Mouse (Mus musculus): Measurements from ENCODE around the gene Adamts16. TPM values are rescaled to one million over a fixed set of nuclear protein-coding genes. Genes with fewer than 3 reads are reported as not detected.

Adamts16 gene
- polyA plus RNA-seq, 1 experiment from 2014 or later: 15.2 TPM

DNA sequence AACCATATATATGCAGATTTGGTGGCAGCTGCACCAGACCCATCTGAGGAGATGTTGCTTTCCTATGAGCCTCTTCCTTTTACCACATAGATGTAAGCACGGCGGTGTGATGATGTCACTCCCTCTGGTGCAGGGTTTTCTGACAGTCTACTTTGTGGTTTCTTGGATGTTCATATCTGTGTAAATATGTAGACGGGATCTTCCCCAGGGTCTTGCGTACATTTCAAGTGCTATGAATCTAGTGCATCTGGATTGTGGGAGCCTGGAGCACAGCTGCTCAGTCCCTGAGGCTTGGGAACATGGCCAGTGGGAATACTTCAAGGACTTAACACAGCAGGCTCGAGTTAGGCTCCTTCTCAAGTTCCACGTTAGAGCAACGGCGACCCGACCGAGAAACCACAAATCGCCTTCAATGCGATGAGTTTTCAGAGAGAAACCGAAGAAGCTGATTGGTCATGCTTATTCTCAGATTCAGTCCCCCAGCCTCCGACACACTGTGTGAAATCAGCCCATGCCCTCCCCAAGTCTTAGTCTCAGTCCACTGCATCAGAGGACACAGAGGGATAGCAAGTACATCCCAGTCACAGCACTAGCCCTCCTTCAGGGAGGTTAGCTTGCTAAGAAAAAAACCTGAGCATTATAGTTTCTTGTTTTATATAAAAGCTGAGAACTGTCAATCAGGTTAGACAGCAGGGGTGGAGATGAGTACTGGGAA, 95.2 kb downstream of the Adamts16 start:
- Histone ChIP-seq H3K9me3 (replicated peaks) (no peaks in the 10 kb centered on the region), H3K9ac (no peak overlapping the region), H3K4me3 (replicated peaks) (no peak overlapping the region), H3K4me1 (no peaks in the 10 kb centered on the region), H3K36me3 (0 out of 2 replicates have a peak, but pooled peaks cover 4% of the 10 kb centered on the region), H3K27ac (no peak overlapping the region), H3K27me3 (no peaks in the 10 kb centered on the region), H3K4me2 (no peak overlapping the region)
- 0 out of 2 replicates have a peak, but pooled peaks have one; percentile 38 for ATAC-seq (replicated peaks; ENCODE audit: low FRiP score)
- 58% methylated on average over 14 of the region's 14 CpGs for WGBS

DNA sequence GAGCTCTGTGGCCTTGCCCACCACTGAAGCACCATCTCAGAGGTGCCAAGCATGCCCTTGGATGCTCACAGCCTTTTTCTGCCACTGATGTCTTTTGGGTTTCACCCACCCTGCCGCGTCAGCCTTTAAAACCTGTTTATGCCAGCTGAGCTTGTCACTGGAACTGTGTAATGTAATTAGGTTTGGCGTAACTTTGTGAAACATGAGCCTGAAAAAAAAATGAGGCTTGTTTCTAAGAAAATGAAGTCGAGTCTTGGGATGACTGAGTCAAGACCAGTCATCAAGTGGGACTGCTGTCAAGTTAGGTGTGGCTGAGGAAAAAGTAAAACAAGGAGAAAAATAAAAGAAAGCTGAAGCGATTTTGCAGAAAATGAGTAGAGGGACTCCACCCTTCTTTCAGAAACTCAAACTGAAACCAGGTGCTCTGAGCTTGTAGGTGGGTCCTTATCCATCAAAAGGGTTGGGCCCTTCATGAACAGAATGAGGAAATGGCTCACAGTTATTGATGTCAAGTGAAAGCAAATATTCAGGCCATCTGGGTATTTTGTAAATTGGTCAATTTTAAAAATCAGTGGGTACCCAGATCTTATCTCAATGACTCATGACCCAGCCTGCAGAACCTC, 97.1 kb downstream of the Adamts16 start:
- no peak overlapping the region for H3K4me2 ChIP-seq
- no peaks in the 10 kb centered on the region for H3K9me3 ChIP-seq (replicated peaks)
- H3K9ac ChIP-seq: no peak overlapping the region
- ATAC-seq (replicated peaks; ENCODE audit: low FRiP score): no peak
- no peak overlapping the region for H3K4me3 ChIP-seq (replicated peaks)
- no peak overlapping the region for H3K27ac ChIP-seq
- H3K4me1 ChIP-seq: peaks cover 10% of the 10 kb centered on the region
- H3K27me3 ChIP-seq: no peaks in the 10 kb centered on the region
- H3K36me3 ChIP-seq: 0 out of 2 replicates have a peak, but pooled peaks cover 4% of the 10 kb centered on the region
- WGBS: 69% methylated on average over 5 of the region's 5 CpGs

DNA sequence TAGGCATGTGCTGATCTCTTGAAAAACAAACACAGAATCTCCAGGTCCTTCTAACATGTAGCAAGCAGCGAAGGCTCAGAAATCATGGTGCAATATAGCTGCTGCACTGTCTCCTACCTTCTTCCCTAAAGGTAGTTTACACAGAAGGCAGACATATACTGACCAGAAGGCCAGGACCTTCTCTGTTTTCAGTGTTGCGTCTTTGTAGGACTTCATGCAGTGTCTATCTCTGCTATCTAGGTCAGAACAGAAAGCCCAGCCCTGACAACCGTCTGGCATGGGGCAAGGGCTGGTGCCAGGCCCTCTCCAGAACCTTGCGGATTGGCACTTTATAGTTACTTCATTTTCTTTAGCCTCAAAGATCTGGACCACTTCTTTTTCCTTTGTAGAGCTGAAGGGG, 98.9 kb downstream of the Adamts16 start:
- Histone ChIP-seq H3K4me1 (peaks cover 10% of the 10 kb centered on the region), H3K36me3 (0 out of 2 replicates have a peak, but pooled peaks cover under 1% of the 10 kb centered on the region), H3K27ac (no peak overlapping the region), H3K4me2 (no peak overlapping the region), H3K4me3 (replicated peaks) (no peak overlapping the region), H3K27me3 (no peaks in the 10 kb centered on the region), H3K9ac (no peak overlapping the region), H3K9me3 (replicated peaks) (no peaks in the 10 kb centered on the region)
- ATAC-seq (replicated peaks; ENCODE audit: low FRiP score): no peak
- WGBS: 90% methylated on average over 4 of the region's 4 CpGs

DNA sequence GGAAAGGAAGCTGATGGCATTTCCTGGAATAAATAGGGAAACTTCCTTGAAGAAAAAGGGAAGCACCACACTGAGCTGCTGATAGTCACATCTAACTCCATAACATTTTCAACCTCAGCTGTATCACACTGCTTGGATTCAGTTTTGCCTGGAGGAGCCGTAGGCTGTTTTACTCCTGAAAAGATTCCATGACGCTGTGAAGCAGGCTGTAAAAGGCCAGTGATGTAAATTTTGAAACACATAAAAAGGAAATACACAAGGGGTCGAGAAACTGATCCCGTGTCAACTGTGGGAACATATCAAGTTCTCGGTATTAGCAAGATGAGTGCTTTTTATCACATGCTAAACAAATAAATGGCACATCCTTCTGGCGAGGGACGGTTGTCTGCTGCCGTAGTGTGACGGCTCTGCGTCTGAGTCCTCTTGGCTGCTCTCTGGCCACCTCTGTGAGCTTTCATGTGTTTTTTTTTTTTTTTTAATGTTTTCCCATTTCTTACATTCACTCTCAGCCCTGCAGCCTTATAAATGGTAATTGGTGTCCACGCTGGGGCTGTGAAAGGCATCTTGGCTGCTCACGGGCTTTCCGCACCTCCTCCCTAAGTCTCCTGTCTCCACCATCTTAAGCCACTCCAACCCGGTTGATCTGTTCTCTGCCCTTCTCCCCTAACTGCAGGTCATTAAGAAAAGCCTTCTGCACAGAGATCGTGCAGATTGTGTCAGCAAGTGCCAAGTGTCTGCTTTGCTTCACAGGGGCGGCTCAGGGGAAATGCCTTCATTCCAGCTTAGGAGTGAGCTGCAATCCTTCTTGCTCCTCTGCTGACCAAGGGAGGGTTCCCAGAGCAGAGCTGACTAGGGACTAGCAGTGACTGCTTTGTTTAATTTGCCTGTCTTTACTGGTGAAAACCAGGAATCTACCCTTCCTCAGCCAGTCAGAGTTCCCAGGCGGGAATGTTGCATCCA, 101.0 kb downstream of the Adamts16 start:
- Histone ChIP-seq H3K9me3 (replicated peaks) (no peaks in the 10 kb centered on the region), H3K4me1 (peaks cover 16% of the 10 kb centered on the region), H3K9ac (no peak overlapping the region), H3K27ac (no peak overlapping the region), H3K4me3 (replicated peaks) (no peak overlapping the region), H3K36me3 (peaks cover 2% of the 10 kb centered on the region), H3K27me3 (no peaks in the 10 kb centered on the region), H3K4me2 (peak overlapping the region; percentile 21)
- ATAC-seq (replicated peaks; ENCODE audit: low FRiP score): no peak
- whole genome bisulfite sequencing: 31% methylated on average over 17 of the region's 17 CpGs

DNA sequence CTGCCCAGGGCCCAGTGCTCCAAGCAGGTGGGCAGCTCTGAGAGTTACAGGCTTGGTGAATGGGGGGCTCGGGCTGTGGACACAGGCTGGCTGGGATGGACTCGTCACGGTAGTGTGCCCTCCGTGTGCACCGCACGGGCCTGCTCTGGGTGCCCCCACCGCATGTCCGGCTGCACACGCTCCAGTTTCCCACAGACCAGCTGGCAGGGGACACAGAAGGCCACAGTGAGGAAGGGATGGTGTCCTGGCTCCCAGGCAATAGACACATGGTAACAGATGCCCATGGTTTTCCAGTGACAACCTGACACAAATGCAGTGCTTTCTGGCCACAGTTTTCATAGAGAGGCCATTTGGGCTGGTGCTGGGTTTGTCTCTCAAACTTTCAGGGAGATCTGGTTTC, 102.8 kb downstream of the Adamts16 start:
- H3K27me3 ChIP-seq: no peaks in the 10 kb centered on the region
- ATAC-seq (replicated peaks; ENCODE audit: low FRiP score): no peak
- no peak overlapping the region for H3K4me2 ChIP-seq
- 82% methylated on average over 9 of the region's 9 CpGs for WGBS
- H3K9ac ChIP-seq: no peak overlapping the region
- H3K36me3 ChIP-seq: peaks cover 7% of the 10 kb centered on the region
- H3K9me3 ChIP-seq (replicated peaks): no peaks in the 10 kb centered on the region
- H3K4me1 ChIP-seq: peaks cover 16% of the 10 kb centered on the region
- no peak overlapping the region for H3K4me3 ChIP-seq (replicated peaks)
- H3K27ac ChIP-seq: no peak overlapping the region

DNA sequence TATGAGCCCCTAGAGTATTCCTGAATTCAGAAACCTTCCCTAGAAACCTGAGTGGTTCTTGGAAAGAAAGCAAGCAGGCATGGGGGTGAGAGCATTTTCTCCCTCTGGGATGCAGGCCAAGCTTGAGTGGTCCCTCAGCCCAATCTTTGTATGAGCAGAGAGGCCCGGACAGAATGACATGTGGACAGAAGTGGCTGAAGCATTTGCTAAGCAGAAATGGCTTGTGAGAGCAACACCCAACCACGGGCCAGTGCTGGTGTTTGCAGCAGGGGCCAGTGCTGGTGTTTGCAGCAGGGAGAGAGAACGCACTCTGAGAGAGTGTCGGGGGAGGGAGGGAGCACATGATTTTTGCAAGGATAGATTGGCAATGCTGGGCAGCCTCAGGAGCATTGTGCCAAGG, 105.2 kb downstream of the Adamts16 start:
- 48% methylated on average over 4 of the region's 4 CpGs for WGBS
- no peaks in the 10 kb centered on the region for H3K9me3 ChIP-seq (replicated peaks)
- peaks cover 7% of the 10 kb centered on the region for H3K36me3 ChIP-seq
- no peak overlapping the region for H3K27ac ChIP-seq
- H3K4me2 ChIP-seq: no peak overlapping the region
- no peak overlapping the region for H3K4me3 ChIP-seq (replicated peaks)
- H3K4me1 ChIP-seq: peaks cover 16% of the 10 kb centered on the region
- H3K27me3 ChIP-seq: no peaks in the 10 kb centered on the region
- no peak for ATAC-seq (replicated peaks; ENCODE audit: low FRiP score)
- H3K9ac ChIP-seq: no peak overlapping the region

DNA sequence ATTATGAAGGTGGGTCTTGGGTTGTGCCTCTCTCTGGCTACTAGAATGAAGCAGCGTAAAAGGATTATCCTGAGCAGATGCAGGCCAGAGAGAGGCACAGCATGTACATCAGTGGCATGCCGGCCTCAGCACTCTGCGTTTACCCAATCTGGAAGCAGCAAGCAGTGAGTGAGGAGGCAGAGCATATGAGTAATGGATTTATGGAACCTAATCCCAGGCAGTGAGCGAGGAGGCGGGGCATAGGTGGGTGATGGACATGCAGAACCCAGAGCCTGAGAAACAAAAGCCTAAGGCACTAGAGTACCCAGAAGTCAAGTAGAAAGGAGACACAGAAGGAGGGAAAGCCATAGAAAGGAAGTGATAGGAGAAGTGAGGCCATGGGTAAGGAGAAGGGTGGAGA, 107.0 kb downstream of the Adamts16 start:
- no peak for ATAC-seq (replicated peaks; ENCODE audit: low FRiP score)
- 88% methylated on average over 5 of the region's 5 CpGs for WGBS

DNA sequence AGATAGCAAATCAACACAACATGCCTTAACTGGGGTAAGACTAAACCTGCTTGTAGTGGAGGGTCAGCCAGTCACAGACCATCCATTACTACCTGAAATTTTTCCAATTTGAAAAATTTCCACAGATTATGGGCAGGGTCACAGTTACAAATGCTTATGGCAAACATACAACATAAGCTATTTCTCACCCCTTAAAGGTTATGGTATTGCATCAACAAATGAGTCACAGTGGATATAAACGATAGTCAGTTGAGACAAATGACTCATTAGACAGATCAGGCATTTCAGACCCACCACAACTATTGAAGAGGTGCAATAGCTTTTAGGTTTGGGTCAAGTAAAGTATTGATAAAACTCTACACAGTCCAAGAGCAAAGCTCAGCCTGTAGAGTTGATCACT, 107.7 kb downstream of the Adamts16 start:
- no peak overlapping the region for H3K4me2 ChIP-seq
- H3K27ac ChIP-seq: no peak overlapping the region
- 94% methylated on average over 1 of the region's 1 CpGs for WGBS
- H3K9ac ChIP-seq: no peak overlapping the region
- H3K4me1 ChIP-seq: peaks cover 5% of the 10 kb centered on the region; the same call in 1 of the 2 replicates
- H3K4me3 ChIP-seq (replicated peaks): no peak overlapping the region
- H3K27me3 ChIP-seq: no peaks in the 10 kb centered on the region
- no peak for ATAC-seq (replicated peaks; ENCODE audit: low FRiP score)
- H3K36me3 ChIP-seq: peaks cover 11% of the 10 kb centered on the region
- no peaks in the 10 kb centered on the region for H3K9me3 ChIP-seq (replicated peaks)

More for the DNA sequence above, 107.0 kb downstream of the Adamts16 start:
- Histone ChIP-seq H3K27ac (no peak overlapping the region), H3K9me3 (replicated peaks) (no peaks in the 10 kb centered on the region), H3K27me3 (no peaks in the 10 kb centered on the region), H3K4me1 (peaks cover 5% of the 10 kb centered on the region; the same call in 1 of the 2 replicates), H3K36me3 (peaks cover 10% of the 10 kb centered on the region), H3K4me2 (no peak overlapping the region), H3K4me3 (replicated peaks) (no peak overlapping the region), H3K9ac (no peak overlapping the region)

DNA sequence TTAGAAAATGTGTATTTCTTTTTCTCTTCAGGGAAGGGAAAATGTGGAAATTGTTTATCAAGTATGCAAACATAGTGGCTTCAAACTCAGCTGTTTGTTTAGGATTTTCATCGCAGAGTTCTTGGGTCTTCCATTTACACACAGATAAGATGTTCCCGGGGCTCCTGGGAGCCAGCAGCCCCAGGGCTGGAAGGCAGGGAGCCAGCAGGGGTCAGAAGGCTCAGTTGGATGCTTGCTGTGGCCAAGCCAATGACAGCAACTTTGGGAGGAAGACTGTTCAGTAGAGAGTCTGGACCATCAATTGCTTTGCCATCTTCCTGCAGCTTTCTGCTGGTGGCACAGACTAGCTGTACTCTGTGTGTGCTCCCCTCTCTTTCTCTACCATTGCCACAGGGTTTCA, 108.4 kb downstream of the Adamts16 start:
- Histone ChIP-seq H3K27me3 (no peaks in the 10 kb centered on the region), H3K4me2 (no peak overlapping the region), H3K9ac (no peak overlapping the region), H3K27ac (no peak overlapping the region), H3K4me3 (replicated peaks) (no peak overlapping the region), H3K4me1 (peaks cover 5% of the 10 kb centered on the region; the same call in 1 of the 2 replicates), H3K9me3 (replicated peaks) (no peaks in the 10 kb centered on the region), H3K36me3 (peaks cover 18% of the 10 kb centered on the region)
- ATAC-seq (replicated peaks; ENCODE audit: low FRiP score): no peak
- 69% methylated on average over 2 of the region's 2 CpGs for WGBS

DNA sequence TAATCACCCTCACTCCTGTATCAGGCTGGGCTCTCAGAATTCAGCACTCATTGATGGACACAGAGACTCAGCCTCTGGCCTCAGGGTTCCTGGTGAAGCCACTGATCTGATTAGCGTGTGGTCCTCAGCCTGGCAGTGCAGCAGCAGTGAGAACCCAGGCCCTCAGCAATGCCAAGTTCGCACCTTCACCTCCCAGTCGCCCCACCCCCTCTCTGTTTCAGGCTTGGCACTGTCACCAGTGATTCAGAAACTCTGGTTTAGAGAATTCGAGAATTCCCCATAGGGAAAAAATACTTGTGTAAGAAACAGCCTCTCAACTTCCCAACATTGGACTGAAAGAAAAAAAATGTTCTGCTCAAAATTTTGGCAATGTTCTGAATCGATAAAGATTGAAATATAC, 108.8 kb downstream of the Adamts16 start:
- no peak overlapping the region for H3K4me2 ChIP-seq
- H3K4me3 ChIP-seq (replicated peaks): no peak overlapping the region
- ATAC-seq (replicated peaks; ENCODE audit: low FRiP score): no peak
- H3K27me3 ChIP-seq: no peaks in the 10 kb centered on the region
- no peaks in the 10 kb centered on the region for H3K9me3 ChIP-seq (replicated peaks)
- no peak overlapping the region for H3K27ac ChIP-seq
- peaks cover 5% of the 10 kb centered on the region; the same call in 1 of the 2 replicates for H3K4me1 ChIP-seq
- H3K9ac ChIP-seq: no peak overlapping the region
- H3K36me3 ChIP-seq: peaks cover 19% of the 10 kb centered on the region
- 84% methylated on average over 5 of the region's 5 CpGs for WGBS

DNA sequence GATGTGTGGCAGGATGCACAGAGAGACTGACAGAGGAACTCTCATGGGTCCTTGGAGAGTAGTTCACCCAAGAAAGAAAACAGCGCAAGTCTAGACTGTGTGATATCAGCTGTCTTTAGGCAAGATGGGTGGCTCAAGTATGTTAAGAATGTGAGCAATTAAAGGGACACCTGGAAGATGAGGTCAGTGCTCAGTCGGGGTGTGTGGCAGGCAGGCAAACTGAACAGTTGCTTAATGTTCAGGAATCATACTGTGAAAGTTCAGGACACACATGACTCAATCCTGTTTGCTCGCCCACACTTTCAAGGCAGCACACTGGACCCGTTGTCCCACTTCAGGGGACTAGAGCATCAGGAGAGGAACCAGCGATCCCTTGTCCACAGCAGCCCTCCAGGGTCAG, 110.3 kb downstream of the Adamts16 start:
- no peak overlapping the region for H3K9ac ChIP-seq
- no peak overlapping the region for H3K4me3 ChIP-seq (replicated peaks)
- H3K27me3 ChIP-seq: no peaks in the 10 kb centered on the region
- 70% methylated on average over 5 of the region's 5 CpGs for WGBS
- no peak overlapping the region for H3K4me2 ChIP-seq
- no peaks in the 10 kb centered on the region for H3K9me3 ChIP-seq (replicated peaks)
- H3K4me1 ChIP-seq: no peaks in the 10 kb centered on the region; the same call in 1 of the 2 replicates
- ATAC-seq (replicated peaks; ENCODE audit: low FRiP score): no peak
- no peak overlapping the region for H3K27ac ChIP-seq
- peaks cover 19% of the 10 kb centered on the region for H3K36me3 ChIP-seq

DNA sequence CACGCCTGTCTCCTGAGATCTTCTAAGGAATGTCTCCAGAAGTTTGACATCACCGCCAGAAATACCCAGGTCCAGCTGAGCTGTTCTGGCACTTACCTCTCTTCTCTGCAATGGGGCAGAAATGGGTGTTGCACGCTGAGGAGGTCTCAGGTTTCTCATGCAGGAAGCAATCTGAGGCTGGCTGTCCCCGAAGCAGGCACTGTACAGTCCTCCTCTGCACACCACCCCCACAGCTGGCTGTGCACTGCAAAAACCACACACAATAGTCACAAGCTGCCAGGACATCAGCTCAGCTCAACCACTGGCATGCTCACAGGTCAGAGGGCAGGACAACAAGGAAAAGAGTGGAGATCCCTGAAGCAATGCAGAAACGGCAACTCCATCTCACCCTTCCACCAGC, 111.6 kb downstream of the Adamts16 start:
- no peak overlapping the region for H3K4me2 ChIP-seq
- peak; percentile 69; the same call in 1 of the 2 replicates for ATAC-seq (replicated peaks; ENCODE audit: low FRiP score)

More for the DNA sequence above, 111.6 kb downstream of the Adamts16 start:
- no peak overlapping the region for H3K4me3 ChIP-seq (replicated peaks)
- no peak overlapping the region for H3K9ac ChIP-seq
- no peak overlapping the region for H3K27ac ChIP-seq
- no peaks in the 10 kb centered on the region for H3K27me3 ChIP-seq
- H3K4me1 ChIP-seq: no peaks in the 10 kb centered on the region
- no peaks in the 10 kb centered on the region for H3K9me3 ChIP-seq (replicated peaks)
- peaks cover 15% of the 10 kb centered on the region for H3K36me3 ChIP-seq
- WGBS: 36% methylated on average over 5 of the region's 5 CpGs

Data from kidney, embryonic 15.5 days (tissue).